Mouse (Mus musculus): Measurements from ENCODE around the gene Shprh. TPM values are rescaled to one million over a fixed set of nuclear protein-coding genes. Genes with fewer than 3 reads are reported as not detected.
"Not testable (repeated sequence)": the region's sequence is repeated elsewhere in the genome, so short reads cannot be mapped to it uniquely, and the experiment has no call there.

Shprh gene
- polyA plus RNA-seq, 1 experiment from 2014 or later: 17.3 TPM

DNA sequence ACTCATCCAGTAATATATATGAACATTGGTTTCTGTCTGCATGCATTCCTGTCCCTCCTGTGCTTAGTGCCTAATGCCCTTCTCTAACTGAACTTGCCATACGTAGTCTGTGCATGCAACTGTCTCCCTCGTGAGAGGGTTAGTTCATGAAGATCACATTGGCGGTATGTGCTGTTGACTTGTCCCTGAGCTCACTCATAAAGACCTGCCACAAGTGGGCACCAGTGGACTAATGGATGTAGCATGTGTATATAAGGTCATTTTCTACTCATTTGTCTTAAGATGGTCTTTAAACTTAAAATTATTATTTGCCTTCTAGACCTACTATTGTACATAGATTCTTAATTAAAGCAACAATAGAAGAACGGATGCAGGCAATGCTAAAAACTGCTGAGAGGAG, 62.8 kb downstream of the Shprh start:
- no peak overlapping the region for H3K27ac ChIP-seq (ENCODE audit: low read length)
- no peak for ATAC-seq (ENCODE audit: insufficient read depth, low FRiP score)
- WGBS: 80% methylated on average over 4 of the region's 4 CpGs
- H3K4me2 ChIP-seq (ENCODE audit: low read depth, low read length): no peak overlapping the region
- peaks cover 2% of the 10 kb centered on the region for H3K36me3 ChIP-seq (ENCODE audit: control insufficient read depth, insufficient read depth, low read length)
- H3K4me3 ChIP-seq (replicated peaks; ENCODE audit: low read length): no peak overlapping the region
- H3K27me3 ChIP-seq (ENCODE audit: control insufficient read depth, insufficient read depth, low read length): no peaks in the 10 kb centered on the region
- no peaks in the 10 kb centered on the region for H3K4me1 ChIP-seq (ENCODE audit: control insufficient read depth, insufficient read depth, low read length)
- no peak overlapping the region for H3K9ac ChIP-seq (ENCODE audit: low read length)
- H3K9me3 ChIP-seq (replicated peaks; ENCODE audit: control insufficient read depth, low read length): no peaks in the 10 kb centered on the region

DNA sequence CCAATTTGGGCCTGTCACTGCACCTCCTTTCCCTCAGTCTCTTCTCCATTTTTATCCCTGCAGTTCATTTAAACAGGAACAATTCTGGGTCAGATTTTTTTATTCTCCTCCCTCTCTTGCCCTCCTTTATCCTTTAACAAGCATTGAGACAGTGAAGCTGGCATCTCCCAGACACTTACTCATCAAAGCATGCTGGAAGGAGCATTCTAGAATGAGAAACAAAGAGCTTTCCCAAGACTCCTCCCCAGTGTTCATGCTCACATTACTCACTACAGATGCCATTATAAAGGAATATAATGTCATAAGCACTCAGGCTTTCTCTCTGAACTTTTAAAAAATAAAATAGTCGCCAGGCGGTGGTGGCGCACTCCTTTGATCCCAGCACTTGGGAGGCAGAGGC, 77.2 kb downstream of the Shprh start:
- H3K9ac ChIP-seq (ENCODE audit: low read length): no peak overlapping the region
- H3K27me3 ChIP-seq (ENCODE audit: control insufficient read depth, insufficient read depth, low read length): no peaks in the 10 kb centered on the region
- H3K4me2 ChIP-seq (ENCODE audit: low read depth, low read length): no peak overlapping the region
- no peak for ATAC-seq (ENCODE audit: insufficient read depth, low FRiP score)
- H3K9me3 ChIP-seq (replicated peaks; ENCODE audit: control insufficient read depth, low read length): no peaks in the 10 kb centered on the region
- no peak overlapping the region for H3K27ac ChIP-seq (ENCODE audit: low read length)
- no peaks in the 10 kb centered on the region for H3K36me3 ChIP-seq (ENCODE audit: control insufficient read depth, insufficient read depth, low read length)
- 89% methylated on average over 3 of the region's 3 CpGs for WGBS
- peaks cover 3% of the 10 kb centered on the region; the same call in 1 of the 2 replicates for H3K4me1 ChIP-seq (ENCODE audit: control insufficient read depth, insufficient read depth, low read length)
- no peak overlapping the region for H3K4me3 ChIP-seq (replicated peaks; ENCODE audit: low read length)

DNA sequence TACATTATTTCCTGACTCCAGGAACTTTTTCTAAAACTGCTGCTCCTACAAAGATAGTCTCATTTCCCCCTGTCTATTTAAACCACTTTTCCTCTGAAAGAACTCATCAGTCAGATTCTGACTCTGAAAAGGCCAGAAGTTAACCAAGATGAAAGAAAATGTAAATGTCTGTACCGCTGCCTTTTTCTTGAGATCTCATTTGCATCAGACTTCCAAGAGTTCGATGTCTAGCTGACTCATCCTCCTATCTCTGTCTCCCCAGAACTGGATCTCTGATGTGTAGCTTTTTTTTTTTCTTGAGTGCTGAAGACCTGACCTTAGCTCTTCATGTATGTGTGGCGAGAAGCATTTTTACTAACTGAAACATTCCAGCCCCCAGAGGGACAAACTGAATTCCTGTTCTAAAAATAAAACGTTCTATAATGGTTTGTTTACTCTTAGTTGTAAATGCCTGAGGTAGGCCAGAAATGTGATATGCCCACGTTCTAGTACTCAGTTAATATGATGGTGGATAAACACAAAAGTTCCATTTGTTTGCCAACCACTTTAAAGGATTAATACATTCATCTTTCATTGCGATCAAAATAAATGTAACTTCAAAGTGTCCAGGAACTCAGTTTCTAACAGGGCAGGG, 80.4 kb downstream of the Shprh start:
- H3K9ac ChIP-seq (ENCODE audit: low read length): no peak overlapping the region
- 13% methylated on average over 6 of the region's 6 CpGs for WGBS
- no peaks in the 10 kb centered on the region for H3K9me3 ChIP-seq (replicated peaks; ENCODE audit: control insufficient read depth, low read length)
- no peak overlapping the region for H3K4me2 ChIP-seq (ENCODE audit: low read depth, low read length)
- no peaks in the 10 kb centered on the region for H3K36me3 ChIP-seq (ENCODE audit: control insufficient read depth, insufficient read depth, low read length)
- H3K4me3 ChIP-seq (replicated peaks; ENCODE audit: low read length): no peak overlapping the region
- no peak overlapping the region for H3K27ac ChIP-seq (ENCODE audit: low read length)
- peaks cover 3% of the 10 kb centered on the region; the same call in 1 of the 2 replicates for H3K4me1 ChIP-seq (ENCODE audit: control insufficient read depth, insufficient read depth, low read length)
- ATAC-seq (ENCODE audit: insufficient read depth, low FRiP score): peak; percentile 56; the same call in 1 of the 2 replicates
- H3K27me3 ChIP-seq (ENCODE audit: control insufficient read depth, insufficient read depth, low read length): no peaks in the 10 kb centered on the region

DNA sequence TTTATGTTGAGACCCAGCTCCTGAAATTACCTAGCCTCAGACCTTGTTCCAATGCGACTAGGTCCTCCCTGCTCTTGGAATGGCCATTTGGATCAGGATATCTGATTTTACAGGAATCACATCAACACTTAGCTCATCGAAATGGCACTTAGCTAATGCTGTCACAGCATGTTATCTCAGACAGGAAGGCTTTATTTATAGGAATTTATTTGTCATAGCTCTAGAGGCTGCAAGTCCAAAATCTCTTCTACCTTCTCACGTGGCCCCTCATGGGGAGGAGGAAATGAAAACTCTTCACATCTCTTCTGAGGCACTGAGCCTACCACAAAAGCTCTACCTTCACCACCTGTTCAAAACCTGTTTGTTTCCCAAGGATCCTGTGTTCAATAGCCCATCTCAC, 84.0 kb downstream of the Shprh start:
- Histone ChIP-seq H3K4me2 (ENCODE audit: low read depth, low read length) (no peak overlapping the region), H3K27ac (ENCODE audit: low read length) (no peak overlapping the region), H3K9me3 (replicated peaks; ENCODE audit: control insufficient read depth, low read length) (no peaks in the 10 kb centered on the region), H3K9ac (ENCODE audit: low read length) (no peak overlapping the region), H3K36me3 (ENCODE audit: control insufficient read depth, insufficient read depth, low read length) (no peaks in the 10 kb centered on the region), H3K27me3 (ENCODE audit: control insufficient read depth, insufficient read depth, low read length) (no peaks in the 10 kb centered on the region), H3K4me1 (ENCODE audit: control insufficient read depth, insufficient read depth, low read length) (peaks cover 3% of the 10 kb centered on the region; the same call in 1 of the 2 replicates), H3K4me3 (replicated peaks; ENCODE audit: low read length) (no peak overlapping the region)
- WGBS: 67% methylated on average over 3 of the region's 3 CpGs
- ATAC-seq (ENCODE audit: insufficient read depth, low FRiP score): no peak

DNA sequence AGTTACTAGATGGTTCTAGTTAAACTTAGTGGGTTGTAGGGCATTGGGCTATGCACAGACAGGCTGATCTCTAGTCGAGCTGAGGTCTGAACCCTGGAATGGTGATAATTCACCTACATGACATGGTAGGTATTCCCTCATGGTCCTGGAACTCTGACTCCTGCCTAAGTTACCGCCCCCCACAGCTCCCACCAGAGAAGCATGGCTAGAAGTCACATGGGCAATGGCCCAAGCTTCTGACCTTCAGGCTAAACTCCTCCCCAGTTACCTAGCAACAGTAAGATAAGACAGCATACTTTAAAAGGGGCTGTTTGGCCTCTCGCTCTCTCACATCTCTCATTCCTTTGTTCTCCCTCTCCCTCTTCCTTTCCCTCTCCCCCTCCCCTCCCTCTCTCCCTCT, 93.8 kb downstream of the Shprh start:
- not testable (repeated sequence) for H3K27ac ChIP-seq (ENCODE audit: low read length); H3K4me1 ChIP-seq (ENCODE audit: control insufficient read depth, insufficient read depth, low read length); H3K27me3 ChIP-seq (ENCODE audit: control insufficient read depth, insufficient read depth, low read length); ATAC-seq (ENCODE audit: insufficient read depth, low FRiP score); H3K9ac ChIP-seq (ENCODE audit: low read length); H3K4me3 ChIP-seq (replicated peaks; ENCODE audit: low read length); H3K36me3 ChIP-seq (ENCODE audit: control insufficient read depth, insufficient read depth, low read length); H3K4me2 ChIP-seq (ENCODE audit: low read depth, low read length); H3K9me3 ChIP-seq (replicated peaks; ENCODE audit: control insufficient read depth, low read length)
- WGBS: 37% methylated on average over 3 of the region's 3 CpGs

DNA sequence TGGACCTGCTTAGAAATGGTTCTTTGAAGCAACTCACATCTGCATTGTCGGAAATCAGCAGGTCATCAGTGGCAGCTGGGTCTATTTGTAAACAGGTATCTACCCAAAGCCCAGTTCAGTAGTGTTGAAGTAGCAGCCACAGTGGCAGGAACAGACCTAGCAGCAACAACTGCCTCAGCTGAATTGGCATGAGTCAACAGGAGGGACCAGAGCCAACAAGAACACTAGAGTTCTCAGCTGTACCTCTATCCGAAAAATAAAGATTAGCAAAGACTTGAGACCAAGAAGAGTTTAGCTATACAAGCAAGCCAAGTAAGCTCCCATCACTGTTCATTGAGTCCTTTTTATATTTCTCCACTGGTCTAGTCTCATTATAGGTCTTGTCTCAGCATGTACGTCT, 99.0 kb downstream of the Shprh start:
- Histone ChIP-seq H3K9ac (ENCODE audit: low read length) (no peak overlapping the region), H3K4me3 (replicated peaks; ENCODE audit: low read length) (no peak overlapping the region), H3K4me2 (ENCODE audit: low read depth, low read length) (no peak overlapping the region), H3K27me3 (ENCODE audit: control insufficient read depth, insufficient read depth, low read length) (no peaks in the 10 kb centered on the region), H3K36me3 (ENCODE audit: control insufficient read depth, insufficient read depth, low read length) (no peaks in the 10 kb centered on the region), H3K9me3 (replicated peaks; ENCODE audit: control insufficient read depth, low read length) (no peaks in the 10 kb centered on the region), H3K27ac (ENCODE audit: low read length) (no peak overlapping the region), H3K4me1 (ENCODE audit: control insufficient read depth, insufficient read depth, low read length) (no peaks in the 10 kb centered on the region)
- no peak for ATAC-seq (ENCODE audit: insufficient read depth, low FRiP score)
- WGBS: 87% methylated on average over 3 of the region's 3 CpGs

DNA sequence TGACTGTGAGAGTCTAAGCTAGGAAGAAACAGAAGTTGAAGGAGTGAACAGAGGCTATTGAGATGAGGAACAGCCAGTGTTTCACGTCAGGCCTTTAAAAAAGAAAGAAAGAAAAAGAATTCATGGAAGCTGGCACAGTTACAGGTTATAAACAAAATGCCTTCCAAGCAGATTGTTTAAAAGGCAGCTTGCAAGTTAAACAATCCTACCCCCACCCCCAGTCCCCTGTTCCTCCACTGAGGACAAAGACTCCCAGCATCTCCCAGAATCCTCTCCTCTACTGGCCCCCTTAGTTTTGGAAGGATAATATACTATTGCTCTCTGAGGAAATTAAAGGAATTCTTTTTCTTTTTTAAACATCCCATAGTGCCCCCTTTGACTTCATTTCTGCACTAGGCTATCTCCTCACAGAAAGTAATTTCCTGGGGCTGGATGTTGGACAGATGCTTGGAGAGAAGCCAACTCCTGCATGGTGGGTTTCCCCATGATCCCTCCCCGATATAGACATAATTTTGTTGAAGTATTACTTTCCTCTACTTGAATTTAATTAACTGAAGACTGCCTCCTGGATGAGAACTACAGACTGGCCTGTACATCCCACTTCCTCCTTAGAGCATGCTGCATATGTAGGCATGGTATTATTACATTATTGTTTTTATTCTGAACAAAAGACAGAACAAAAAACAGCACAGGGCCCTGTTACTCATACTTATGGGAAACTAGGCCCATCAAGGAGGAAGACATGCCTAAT, 101.2 kb downstream of the Shprh start:
- Histone ChIP-seq H3K4me1 (ENCODE audit: control insufficient read depth, insufficient read depth, low read length) (no peaks in the 10 kb centered on the region), H3K27ac (ENCODE audit: low read length) (0 out of 2 replicates have a peak overlapping the region, but pooled peaks have one; percentile 4), H3K36me3 (ENCODE audit: control insufficient read depth, insufficient read depth, low read length) (no peaks in the 10 kb centered on the region), H3K4me2 (ENCODE audit: low read depth, low read length) (no peak overlapping the region), H3K9ac (ENCODE audit: low read length) (no peak overlapping the region), H3K9me3 (replicated peaks; ENCODE audit: control insufficient read depth, low read length) (no peaks in the 10 kb centered on the region), H3K4me3 (replicated peaks; ENCODE audit: low read length) (no peak overlapping the region), H3K27me3 (ENCODE audit: control insufficient read depth, insufficient read depth, low read length) (no peaks in the 10 kb centered on the region)
- ATAC-seq (ENCODE audit: insufficient read depth, low FRiP score): no peak
- 31% methylated on average over 2 of the region's 2 CpGs for WGBS

DNA sequence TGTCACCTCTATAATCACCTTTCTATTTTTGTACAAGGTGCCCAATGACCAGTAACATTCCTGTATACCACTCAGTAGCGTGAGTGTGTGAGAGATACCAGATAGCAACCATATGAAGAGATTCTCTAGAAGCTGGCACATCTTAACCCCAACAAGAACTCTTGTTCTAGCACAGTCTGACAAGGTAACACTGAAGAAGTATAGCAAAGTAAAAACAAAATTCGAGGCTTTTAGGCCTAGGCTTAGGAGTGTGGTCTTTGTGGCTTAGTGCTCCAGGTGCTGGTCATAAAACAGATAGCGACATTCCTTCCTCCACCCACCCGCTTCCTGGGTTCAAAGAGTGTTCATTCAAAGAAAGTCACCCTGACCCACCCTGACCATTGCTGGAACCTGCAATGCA, 104.4 kb downstream of the Shprh start:
- not testable (repeated sequence) for ATAC-seq (ENCODE audit: insufficient read depth, low FRiP score)

DNA sequence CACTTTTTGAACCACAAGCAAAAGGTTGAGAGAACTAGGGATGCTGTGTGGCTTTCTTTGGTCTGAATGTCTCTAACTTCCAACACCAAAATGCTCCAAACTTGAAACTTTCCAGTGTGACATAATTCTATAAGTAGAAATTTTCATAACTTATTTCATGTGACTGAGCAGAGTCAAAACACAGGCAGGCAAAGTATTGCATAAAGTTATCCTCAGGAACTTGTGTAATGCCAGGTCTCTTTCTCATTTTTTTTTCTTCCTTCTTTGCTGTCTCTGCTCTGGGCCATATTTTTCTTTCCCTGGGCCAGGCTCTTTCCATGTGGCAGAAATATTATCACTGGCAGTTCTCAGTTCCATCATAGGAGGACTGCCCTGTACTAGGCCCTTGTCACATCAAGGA, 110.9 kb downstream of the Shprh start:
- Histone ChIP-seq H3K27ac (ENCODE audit: low read length) (no peak overlapping the region), H3K36me3 (ENCODE audit: control insufficient read depth, insufficient read depth, low read length) (no peaks in the 10 kb centered on the region), H3K9me3 (replicated peaks; ENCODE audit: control insufficient read depth, low read length) (no peaks in the 10 kb centered on the region), H3K27me3 (ENCODE audit: control insufficient read depth, insufficient read depth, low read length) (no peaks in the 10 kb centered on the region), H3K9ac (ENCODE audit: low read length) (no peak overlapping the region), H3K4me1 (ENCODE audit: control insufficient read depth, insufficient read depth, low read length) (no peaks in the 10 kb centered on the region), H3K4me2 (ENCODE audit: low read depth, low read length) (no peak overlapping the region), H3K4me3 (replicated peaks; ENCODE audit: low read length) (no peak overlapping the region)
- ATAC-seq (ENCODE audit: insufficient read depth, low FRiP score): no peak

More for the DNA sequence above, 104.4 kb downstream of the Shprh start:
- H3K4me1 ChIP-seq (ENCODE audit: control insufficient read depth, insufficient read depth, low read length); H3K4me2 ChIP-seq (ENCODE audit: low read depth, low read length); H3K36me3 ChIP-seq (ENCODE audit: control insufficient read depth, insufficient read depth, low read length); H3K9ac ChIP-seq (ENCODE audit: low read length); H3K9me3 ChIP-seq (replicated peaks; ENCODE audit: control insufficient read depth, low read length); H3K4me3 ChIP-seq (replicated peaks; ENCODE audit: low read length); H3K27me3 ChIP-seq (ENCODE audit: control insufficient read depth, insufficient read depth, low read length); H3K27ac ChIP-seq (ENCODE audit: low read length): not testable (repeated sequence)
- WGBS: 85% methylated on average over 4 of the region's 4 CpGs
